ENCODE assay signal across 8 mouse cellular contexts in the genomic region with DNA sequence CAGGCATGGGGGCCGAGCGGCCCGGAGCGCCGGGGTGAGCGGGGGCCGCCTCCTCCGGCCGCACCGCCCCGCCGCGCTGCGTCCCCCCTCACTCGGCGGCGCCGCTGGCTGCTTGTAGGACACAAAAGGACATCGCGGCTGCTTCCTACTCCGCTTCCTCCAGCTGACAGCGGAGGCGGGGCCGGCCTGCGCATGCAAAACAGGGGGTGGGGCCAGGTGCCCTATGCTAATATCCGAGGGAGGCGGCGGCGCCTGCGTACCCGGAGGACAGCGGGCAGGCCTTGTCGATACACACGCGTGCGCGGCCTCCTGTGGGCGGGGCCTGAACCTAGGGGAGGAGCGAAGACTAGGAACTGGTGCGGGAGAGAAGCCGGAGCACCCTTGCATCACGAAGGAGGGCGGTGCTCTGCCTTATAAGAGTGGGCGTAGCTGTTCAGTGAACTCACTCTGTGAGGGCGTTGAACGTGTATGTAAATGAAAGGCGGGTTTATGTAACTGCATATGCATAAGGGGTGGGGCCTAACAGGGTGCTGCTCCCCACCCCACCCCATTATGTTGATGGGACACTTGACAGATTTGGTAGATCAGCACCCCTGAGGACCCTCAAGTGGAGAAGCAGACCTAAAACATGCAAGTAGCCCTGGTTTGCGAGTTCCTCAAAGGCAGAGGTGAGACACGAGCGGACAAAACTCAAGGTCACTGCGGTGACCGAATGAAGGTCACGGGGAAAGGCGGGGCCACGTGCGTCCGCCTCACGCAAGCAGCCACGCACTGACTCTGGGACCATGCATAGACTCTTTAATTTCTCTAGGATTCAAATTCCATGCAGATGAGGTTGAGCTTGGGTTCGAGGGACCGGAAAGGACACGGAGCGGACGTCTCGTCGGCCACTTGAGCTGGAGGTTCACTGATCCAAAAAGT. TPM values are rescaled to one million over a fixed set of nuclear protein-coding genes. Genes with fewer than 3 reads are reported as not detected.
DNase-seq lines count a peak whose midpoint lies in the region; ATAC-seq and TF ChIP-seq lines count a peak whose summit lies in the region.

A gene (minus strand): TSS at position 167 of the 921 bp plus-strand sequence.

- H3K27me3 ChIP-seq in megakaryocyte, embryonic 14.5 days (replicated peaks), result peaks cover 24% of the 10 kb centered on the region

- peak within 1 kb of the TSS; percentile 90 for H3K27ac ChIP-seq in cortical plate, adult 2 months (ENCODE audit: insufficient read depth, low read length)

- peaks cover 6% of the 10 kb centered on the region; the same call in 1 of the 2 replicates for H3K4me1 ChIP-seq in cortical plate, adult 2 months (ENCODE audit: control insufficient read depth, insufficient read depth, low read length)
- peaks cover 85% of the 10 kb centered on the region for H3K4me1 ChIP-seq in megakaryocyte, embryonic 14.5 days

- H3K36me3 ChIP-seq in megakaryocyte, embryonic 14.5 days (replicated peaks; ENCODE audit: low read length), result peaks cover 31% of the 10 kb centered on the region

- H3K9me3 ChIP-seq in megakaryocyte, embryonic 14.5 days, result peaks cover 7% of the 10 kb centered on the region

- peak; percentile 93 for ATAC-seq in activated CD4-positive, CD25-positive, alpha-beta regulatory T cell, adult 4 months

- peak within 1 kb of the TSS; percentile 43 for H3K4me3 ChIP-seq in cortical plate, adult 2 months (ENCODE audit: insufficient read depth, low read length)
- peak within 1 kb of the TSS; percentile 96 for H3K4me3 ChIP-seq in megakaryocyte, embryonic 14.5 days (replicated peaks)

- TF ChIP-seq POLR2A in cortical plate, adult 2 months (IDR thresholded peaks at IDR 0.05; ENCODE audit: extremely low read depth, insufficient read depth, low read length), result peak; percentile 68; the same call in 1 of the 2 replicates

- TF ChIP-seq CTCF in cortical plate, adult 2 months (IDR thresholded peaks at IDR 0.05; ENCODE audit: extremely low read depth, insufficient read depth, low read length), result no peak

- peak; percentile 100 for DNase-seq in gastrocnemius, adult 8-10 months (ENCODE audit: low spot score in 2 of 2)
- peak; percentile 91 for DNase-seq in hindlimb bud, embryonic 11.5 days (ENCODE audit: extremely low spot score, low read depth, low spot score)
- peak; percentile 98 to 100 for DNase-seq in left cerebral cortex, adult 8-10 months (ENCODE audit: low spot score in 2 of 2)
- peak; percentile 100 for DNase-seq in right cerebral cortex, postnatal 10 days (ENCODE audit: low spot score in 2 of 2)
- peak; percentile 99 for DNase-seq in urinary bladder, postnatal 25 days (ENCODE audit: low spot score)

RNA-seq across cellular contexts. Expression of the gene that starts here (rescaled TPM):
- polyA plus RNA-seq in activated CD4-positive, CD25-positive, alpha-beta regulatory T cell, adult 4 months (2017; shearing (Covaris generic)), result 1 to 10 TPM; 3.1 to 3.8 TPM
- polyA plus RNA-seq in cortical plate, adult 2 months (2012; rRNA removed), result 59.2 and 62.9 TPM in 2 replicates
- 100 to 1,000 TPM in 1 of 4 experiments, 10 to 100 TPM in 3; 82.8 to 114 (median 93.4) TPM for total RNA-seq in gastrocnemius, adult 8-10 months (2022)
- 10 to 100 TPM; 60.5 to 66.0 (median 63.4) TPM for total RNA-seq in left cerebral cortex, adult 8-10 months (2022)
- 56.1 and 76.3 TPM in 2 replicates for polyA plus RNA-seq in megakaryocyte, embryonic 14.5 days (2012; ENCODE audit: insufficient read depth, low replicate concordance)

Comparison
In these comparisons a context has a peak if more than half of its experiments do, and no peak if none do; other contexts are left out.
1. Peak in every context shown above with its lines: DNase-seq, ATAC-seq, H3K4me3 ChIP-seq and H3K27ac ChIP-seq.
2. RNA of the gene that starts here (polyA plus RNA-seq): 59.2 to 62.9 TPM in cortical plate, adult 2 months and 56.1 to 76.3 TPM in megakaryocyte, embryonic 14.5 days; 3.1 to 3.8 TPM in activated CD4-positive, CD25-positive, alpha-beta regulatory T cell, adult 4 months; every median in the first group is over 10 times any median in the second.